Mouse (Mus musculus) midbrain, postnatal 0 days (tissue): Measurements from ENCODE around the gene Med11. TPM values are rescaled to one million over a fixed set of nuclear protein-coding genes. Genes with fewer than 3 reads are reported as not detected.

Experiments used
- ATAC-seq: fragments of 200-750 bp; cut with Nextera tagmentation; 2 replicates; pipeline ENCODE4 v1.8.0; 2017; ENCODE audit warnings: moderate number of reproducible peaks, mild to moderate bottlenecking, moderate TSS enrichment, moderate library complexity; ENCODE audit not compliant: low FRiP score
- DNase-seq: peaks from one replicate; pipeline ENCODE4 v3.0.0-alpha.2; 2015; ENCODE audit warnings: low spot score
- H3K27ac ChIP-seq: fragments of 300-500 bp; sonication (generic); 2 replicates; pipeline ENCODE4 v1.5.1; 2014; ENCODE audit warnings: low read depth, mild to moderate bottlenecking, low read length, mixed read lengths
- H3K27me3 ChIP-seq: fragments of 300-500 bp; sonication (generic); 2 replicates; pipeline ENCODE4 v1.6.1; 2014; ENCODE audit warnings: low read length, control low read depth, mixed read lengths; ENCODE audit not compliant: insufficient read depth
- H3K36me3 ChIP-seq: fragments of 300-500 bp; sonication (generic); 2 replicates; pipeline ENCODE4 v1.6.1; 2014; ENCODE audit warnings: low read length, control low read depth, mixed read lengths; ENCODE audit not compliant: insufficient read depth
- H3K4me1 ChIP-seq: fragments of 300-500 bp; sonication (generic); 2 replicates; pipeline ENCODE4 v1.6.1; 2014; ENCODE audit warnings: mild to moderate bottlenecking, control low read depth, antibody characterized with exemption, low read length, mixed read lengths; ENCODE audit not compliant: insufficient read depth
- H3K4me2 ChIP-seq: fragments of 300-500 bp; sonication (generic); 2 replicates; pipeline ENCODE4 v1.6.1; 2014; ENCODE audit warnings: low read depth, mild to moderate bottlenecking, low read length, mixed read lengths; ENCODE audit not compliant: poor library complexity, severe bottlenecking
- H3K4me3 ChIP-seq: fragments of 300-500 bp; sonication (generic); 2 replicates; pipeline ENCODE4 v1.5.1; 2014; ENCODE audit warnings: low read depth, mild to moderate bottlenecking, low read length, moderate library complexity
- H3K9ac ChIP-seq: fragments of 300-500 bp; sonication (generic); replicated peaks from 2 replicates; pipeline ENCODE4 v1.6.1; 2014; ENCODE audit warnings: mild to moderate bottlenecking, low read length, moderate library complexity, mixed read lengths; ENCODE audit not compliant: poor library complexity, severe bottlenecking
- H3K9me3 ChIP-seq: fragments of 300-500 bp; sonication (generic); 2 replicates; pipeline ENCODE4 v1.6.1; 2016; ENCODE audit warnings: low read length, control low read depth
- CTCF ChIP-seq: IDR thresholded peaks from 2 replicates; pipeline ENCODE4 v1.5.1; 2016; ENCODE audit warnings: antibody characterized with exemption, mild to moderate bottlenecking
- WGBS: fragments of 180-500 bp; shearing (Covaris S2); extraction: QIAGEN DNeasy Blood & Tissue Kit; methylation state at CpG from one replicate; pipeline ENCODE4 v1.1.7; 2014; 5-methylcytosine and 5-hydroxymethylcytosine counted together
- polyA plus RNA-seq: library from polyadenylated mRNA; unstranded; fragments of >200 nt; fragmentation: Nextera tagmentation; extraction: Ambion mirVana; gene quantifications from 2 replicates; pipeline ENCODE4 v1.2.1, GENCODE M21; 2015
- total RNA-seq: library from RNA; depleted of rRNA; stranded (reverse); fragments of >200 nt; gene quantifications from 2 replicates; pipeline ENCODE4 v1.2.3, GENCODE M21; 2014; rRNA removed

Gene Med11
- total RNA-seq (23.7 and 30.1 TPM in 2 replicates), polyA plus RNA-seq (28.2 and 36.8 TPM in 2 replicates)

GRCm38 (mm10) chr11:70451797-70452498 is at the start of gene Med11:
Gene Med11 (plus strand): TSS chr11:70451919.
- Histone ChIP-seq H3K27me3 (no peaks in the 10 kb centered on the region), H3K36me3 (no peaks in the 10 kb centered on the region), H3K9ac (peak within 1 kb of the TSS; percentile 70), H3K4me1 (no peaks in the 10 kb centered on the region; the same call in 1 of the 2 replicates), H3K4me2 (peak within 1 kb of the TSS; percentile 55), H3K4me3 (peak within 1 kb of the TSS; percentile 46), H3K27ac (peak within 1 kb of the TSS; percentile 91), H3K9me3 (no peaks in the 10 kb centered on the region)
- under 1% methylated on average over 46 of the region's 46 CpGs for WGBS
- peak; percentile 91 for TF ChIP-seq CTCF
- ATAC-seq: peak; percentile 96
- DNase-seq: peak; percentile 97

DNA sequence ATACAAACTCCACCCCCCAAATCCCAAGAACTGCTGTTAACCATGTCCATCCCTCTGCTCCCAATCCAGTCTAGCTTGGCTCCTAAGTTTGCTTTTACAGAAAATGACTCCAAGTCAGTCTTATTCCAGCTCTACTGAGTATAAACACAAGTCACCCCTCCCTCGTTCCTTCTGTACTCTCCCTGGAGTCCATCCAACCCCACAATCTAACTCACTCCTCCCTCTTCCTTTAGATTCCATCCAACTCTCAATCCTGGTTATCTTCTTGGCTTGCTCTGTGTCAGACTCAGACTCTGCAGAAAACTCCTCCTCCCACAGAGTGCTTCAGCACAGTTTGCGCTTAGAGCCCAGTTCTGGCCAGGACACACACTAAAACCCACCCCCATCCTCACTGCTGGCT is 48.1 kb upstream of the Med11 start:
- Histone ChIP-seq H3K4me3 (no peak overlapping the region), H3K9me3 (no peaks in the 10 kb centered on the region), H3K9ac (no peak overlapping the region), H3K4me1 (peaks cover 5% of the 10 kb centered on the region; the same call in 1 of the 2 replicates), H3K27me3 (no peaks in the 10 kb centered on the region), H3K27ac (no peak overlapping the region), H3K36me3 (peaks cover 37% of the 10 kb centered on the region), H3K4me2 (no peak overlapping the region)
- no peak for TF ChIP-seq CTCF
- 74% methylated on average over 2 of the region's 2 CpGs for WGBS
- ATAC-seq (no peak), DNase-seq (no peak)

- DNase-seq: peak; percentile 97
- under 1% methylated on average over 59 of the region's 59 CpGs for WGBS
- peaks cover 8% of the 10 kb centered on the region; the same call in 1 of the 2 replicates for H3K36me3 ChIP-seq
- no peaks in the 10 kb centered on the region for H3K27me3 ChIP-seq
- ATAC-seq: peak; percentile 96
- H3K9ac ChIP-seq: peak within 1 kb of the TSS; percentile 97
- H3K4me2 ChIP-seq: peak within 1 kb of the TSS; percentile 60
- no peaks in the 10 kb centered on the region for H3K9me3 ChIP-seq
- TF ChIP-seq CTCF: no peak
- peak within 1 kb of the TSS; percentile 75 for H3K27ac ChIP-seq
- H3K4me3 ChIP-seq: peak within 1 kb of the TSS; percentile 98
- peaks cover 9% of the 10 kb centered on the region; the same call in 1 of the 2 replicates for H3K4me1 ChIP-seq
Measured at GRCm38 (mm10) chr11:70409594-70410296, 42.0 kb upstream of the Med11 start, which contains the start of gene Pelp1. Gene Pelp1 (minus strand): TSS chr11:70410031.

- Histone ChIP-seq H3K4me1 (peaks cover 9% of the 10 kb centered on the region; the same call in 1 of the 2 replicates), H3K4me3 (peak overlapping the region; percentile 98), H3K27ac (peak overlapping the region; percentile 75), H3K9me3 (no peaks in the 10 kb centered on the region), H3K36me3 (peaks cover 5% of the 10 kb centered on the region; the same call in 1 of the 2 replicates), H3K27me3 (no peaks in the 10 kb centered on the region), H3K9ac (peak overlapping the region; percentile 97; the same call in 1 of the 2 replicates), H3K4me2 (peak overlapping the region; percentile 60)
- DNase-seq: no peak
- 61% methylated on average over 6 of the region's 6 CpGs for WGBS
- no peak for TF ChIP-seq CTCF
- ATAC-seq: no peak
Measured at GRCm38 (mm10) chr11:70410297-70410643, 41.4 kb upstream of the Med11 start.

DNA sequence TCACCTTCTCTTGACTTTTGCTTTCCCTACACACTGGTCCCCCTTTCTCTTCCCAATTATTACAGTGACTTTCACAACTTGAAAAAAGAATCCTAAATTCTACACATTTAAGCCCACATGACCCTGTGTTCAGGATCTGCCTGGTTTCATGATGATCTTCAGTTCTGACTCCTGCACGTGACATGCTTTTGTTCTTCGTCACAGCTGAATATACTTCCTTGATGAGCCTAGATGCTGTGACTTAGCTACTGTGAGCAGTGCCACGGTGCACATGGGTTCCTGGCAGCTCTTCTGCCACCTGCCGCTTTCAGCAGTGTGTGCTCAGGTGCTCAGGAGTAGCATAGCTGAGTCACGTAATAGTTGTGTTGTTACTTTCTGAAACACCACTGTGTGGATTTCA is 39.1 kb upstream of the Med11 start:
- Histone ChIP-seq H3K27ac (no peak overlapping the region), H3K27me3 (no peaks in the 10 kb centered on the region), H3K4me3 (no peak overlapping the region), H3K9me3 (no peaks in the 10 kb centered on the region), H3K36me3 (no peaks in the 10 kb centered on the region), H3K4me2 (no peak overlapping the region), H3K9ac (no peak overlapping the region), H3K4me1 (peaks cover 9% of the 10 kb centered on the region; the same call in 1 of the 2 replicates)
- TF ChIP-seq CTCF: no peak
- no peak for DNase-seq
- WGBS: 75% methylated on average over 5 of the region's 5 CpGs
- ATAC-seq: no peak

DNA sequence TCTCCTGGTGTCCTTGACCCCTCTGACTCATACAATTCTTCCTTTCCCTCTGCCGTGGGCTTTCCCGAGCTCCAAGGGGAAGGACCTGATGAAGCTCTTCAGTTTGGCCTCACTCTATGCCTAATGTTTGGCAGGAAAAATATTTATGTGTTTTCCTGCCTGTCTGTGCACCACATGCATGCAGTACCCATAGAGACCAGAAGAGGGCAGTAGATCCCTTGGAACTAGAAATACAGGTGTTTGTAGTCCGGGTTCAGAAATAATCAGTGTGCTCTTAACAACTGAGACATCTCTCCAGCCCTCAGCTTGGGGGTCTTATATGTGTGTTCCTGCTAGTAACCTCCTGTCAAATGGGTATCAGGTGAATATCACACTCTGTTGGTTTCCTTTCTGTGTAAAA is 37.8 kb upstream of the Med11 start:
- H3K9ac ChIP-seq: no peak overlapping the region
- DNase-seq (peak; percentile 82), ATAC-seq (no peak)
- no peaks in the 10 kb centered on the region for H3K9me3 ChIP-seq
- peak; percentile 98 for TF ChIP-seq CTCF
- 14% methylated on average over 3 of the region's 3 CpGs for WGBS
- no peaks in the 10 kb centered on the region for H3K36me3 ChIP-seq
- no peak overlapping the region for H3K4me2 ChIP-seq
- no peaks in the 10 kb centered on the region for H3K27me3 ChIP-seq
- no peak overlapping the region for H3K4me3 ChIP-seq
- H3K27ac ChIP-seq: no peak overlapping the region
- peaks cover under 1% of the 10 kb centered on the region; the same call in 1 of the 2 replicates for H3K4me1 ChIP-seq
